Mouse (Mus musculus) stomach, embryonic 15.5 days (tissue): ENCODE data around the gene Coq9. TPM values are rescaled to one million over a fixed set of nuclear protein-coding genes. Genes with fewer than 3 reads are reported as not detected.

Experiments used
- ATAC-seq: fragments of 200-750 bp; cut with Nextera tagmentation; 2 replicates; pipeline ENCODE4 v1.8.0; 2017; ENCODE audit warnings: low read depth, moderate number of reproducible peaks, moderate TSS enrichment; ENCODE audit not compliant: insufficient read depth, low FRiP score
- H3K27ac ChIP-seq: fragments of 300-500 bp; sonication (generic); 2 replicates; pipeline ENCODE4 v1.5.1; 2015; ENCODE audit warnings: mild to moderate bottlenecking, inconsistent platforms
- H3K27me3 ChIP-seq: fragments of 300-500 bp; sonication (generic); replicated peaks from 2 replicates; pipeline ENCODE4 v1.6.1; 2015; ENCODE audit warnings: inconsistent platforms
- H3K36me3 ChIP-seq: fragments of 300-500 bp; sonication (generic); 2 replicates; pipeline ENCODE4 v1.6.1; 2015; ENCODE audit warnings: inconsistent platforms
- H3K4me1 ChIP-seq: fragments of 300-500 bp; sonication (generic); 2 replicates; pipeline ENCODE4 v1.6.1; 2015; ENCODE audit warnings: inconsistent platforms
- H3K4me2 ChIP-seq: fragments of 300-500 bp; sonication (generic); 2 replicates; pipeline ENCODE4 v1.6.1; 2015; ENCODE audit warnings: mild to moderate bottlenecking, inconsistent platforms
- H3K4me3 ChIP-seq: fragments of 300-500 bp; sonication (generic); replicated peaks from 2 replicates; pipeline ENCODE4 v1.5.1; 2015; ENCODE audit warnings: inconsistent platforms
- H3K9ac ChIP-seq: fragments of 300-500 bp; sonication (generic); 2 replicates; pipeline ENCODE4 v1.6.1; 2015; ENCODE audit warnings: inconsistent platforms
- H3K9me3 ChIP-seq: fragments of 300-500 bp; sonication (generic); 2 replicates; pipeline ENCODE4 v1.6.1; 2016; ENCODE audit warnings: inconsistent platforms
- WGBS: fragments of 180-500 bp; shearing (Covaris S2); methylation state at CpG from one replicate; pipeline ENCODE4 v1.1.7; 2015; 5-methylcytosine and 5-hydroxymethylcytosine counted together
- polyA plus RNA-seq: library from polyadenylated mRNA; unstranded; fragments of >200 nt; fragmentation: Nextera tagmentation; extraction: Ambion mirVana; gene quantifications from 2 replicates; pipeline ENCODE4 v1.2.1, GENCODE M21; 2015

Gene Coq9
- polyA plus RNA-seq, 1 experiment from 2014 or later, result 75.8 TPM

- 88% methylated on average over 2 of the region's 2 CpGs for WGBS
Observed at GRCm38 (mm10) chr8:94872576-94872975, 34.5 kb downstream of the Coq9 start.

GRCm38 (mm10) chr8:94874358-94874757, 36.2 kb downstream of the Coq9 start:
- H3K4me3 ChIP-seq, result peak overlapping the region; percentile 61
- H3K4me2 ChIP-seq, result peak overlapping the region; percentile 93
- 12% methylated on average over 6 of the region's 6 CpGs for WGBS
- no peaks in the 10 kb centered on the region for H3K9me3 ChIP-seq
- H3K9ac ChIP-seq, result no peak overlapping the region
- H3K36me3 ChIP-seq, result no peaks in the 10 kb centered on the region
- H3K27me3 ChIP-seq, result 0 out of 2 replicates have a peak, but pooled peaks cover 5% of the 10 kb centered on the region
- H3K4me1 ChIP-seq, result peaks cover 56% of the 10 kb centered on the region
- H3K27ac ChIP-seq, result no peak overlapping the region
- ATAC-seq, result 0 out of 2 replicates have a peak, but pooled peaks have one; percentile 19

More at GRCm38 (mm10) chr8:94872576-94872975, 34.5 kb downstream of the Coq9 start:
- H3K27ac ChIP-seq, result peak overlapping the region; percentile 82; the same call in 1 of the 2 replicates
- no peak overlapping the region for H3K4me3 ChIP-seq
- ATAC-seq, result no peak
- no peaks in the 10 kb centered on the region for H3K9me3 ChIP-seq
- H3K9ac ChIP-seq, result no peak overlapping the region
- H3K4me2 ChIP-seq, result peak overlapping the region; percentile 86
- H3K36me3 ChIP-seq, result 0 out of 2 replicates have a peak, but pooled peaks cover under 1% of the 10 kb centered on the region
- H3K4me1 ChIP-seq, result peaks cover 62% of the 10 kb centered on the region
- 0 out of 2 replicates have a peak, but pooled peaks cover 5% of the 10 kb centered on the region for H3K27me3 ChIP-seq

GRCm38 (mm10) chr8:94875096-94875870, 37.2 kb downstream of the Coq9 start:
- Histone ChIP-seq H3K4me2 (peak overlapping the region; percentile 93), H3K4me1 (peaks cover 46% of the 10 kb centered on the region), H3K27ac (peak overlapping the region; percentile 71), H3K36me3 (no peaks in the 10 kb centered on the region), H3K9ac (peak overlapping the region; percentile 73; the same call in 1 of the 2 replicates), H3K27me3 (0 out of 2 replicates have a peak, but pooled peaks cover 5% of the 10 kb centered on the region), H3K4me3 (peak overlapping the region; percentile 61), H3K9me3 (no peaks in the 10 kb centered on the region)
- no peak for ATAC-seq
- WGBS, result 20% methylated on average over 17 of the region's 17 CpGs

- WGBS, result 0% methylated on average over 16 of the region's 20 CpGs
- H3K36me3 ChIP-seq, result no peaks in the 10 kb centered on the region
- H3K9ac ChIP-seq, result peak overlapping the region; percentile 73
- peak overlapping the region; percentile 93 for H3K4me2 ChIP-seq
- H3K27me3 ChIP-seq, result 0 out of 2 replicates have a peak, but pooled peaks cover 5% of the 10 kb centered on the region
- H3K4me1 ChIP-seq, result peaks cover 41% of the 10 kb centered on the region
- H3K27ac ChIP-seq, result peak overlapping the region; percentile 71
- peak overlapping the region; percentile 61 for H3K4me3 ChIP-seq
- ATAC-seq, result 0 out of 2 replicates have a peak, but pooled peaks have one; percentile 1
- no peaks in the 10 kb centered on the region for H3K9me3 ChIP-seq
Observed at GRCm38 (mm10) chr8:94875871-94876150, 37.7 kb downstream of the Coq9 start.

GRCm38 (mm10) chr8:94876197-94876730, 38.1 kb downstream of the Coq9 start, which contains the start of gene Dok4:
TSS of gene Dok4 (minus strand) at chr8:94876330.
- under 1% methylated on average over 33 of the region's 37 CpGs for WGBS

GRCm38 (mm10) chr8:94876820-94877219, 38.7 kb downstream of the Coq9 start:
- Histone ChIP-seq H3K9me3 (no peaks in the 10 kb centered on the region), H3K27ac (0 out of 2 replicates have a peak overlapping the region, but pooled peaks have one; percentile 40), H3K27me3 (0 out of 2 replicates have a peak, but pooled peaks cover 5% of the 10 kb centered on the region), H3K9ac (no peak overlapping the region), H3K36me3 (no peaks in the 10 kb centered on the region), H3K4me2 (peak overlapping the region; percentile 93; the same call in 1 of the 2 replicates), H3K4me1 (peaks cover 33% of the 10 kb centered on the region), H3K4me3 (no peak overlapping the region)
- ATAC-seq, result no peak
- 35% methylated on average over 3 of the region's 3 CpGs for WGBS

More at GRCm38 (mm10) chr8:94876197-94876730, 38.1 kb downstream of the Coq9 start, which contains the start of gene Dok4:
- Histone ChIP-seq H3K4me3 (peak within 1 kb of the TSS; percentile 61), H3K9me3 (no peaks in the 10 kb centered on the region), H3K36me3 (no peaks in the 10 kb centered on the region), H3K4me1 (peaks cover 38% of the 10 kb centered on the region), H3K9ac (peak within 1 kb of the TSS; percentile 73), H3K27me3 (0 out of 2 replicates have a peak, but pooled peaks cover 5% of the 10 kb centered on the region), H3K27ac (peak within 1 kb of the TSS; percentile 71), H3K4me2 (peak within 1 kb of the TSS; percentile 93)
- peak; percentile 74 for ATAC-seq

GRCm38 (mm10) chr8:94880742-94881141, 42.6 kb downstream of the Coq9 start:
- H3K9ac ChIP-seq, result no peak overlapping the region
- no peak overlapping the region for H3K27ac ChIP-seq
- no peaks in the 10 kb centered on the region for H3K27me3 ChIP-seq
- 67% methylated on average over 4 of the region's 4 CpGs for WGBS
- no peak for ATAC-seq
- H3K4me2 ChIP-seq, result no peak overlapping the region
- H3K4me3 ChIP-seq, result no peak overlapping the region
- peaks cover 8% of the 10 kb centered on the region for H3K4me1 ChIP-seq
- no peaks in the 10 kb centered on the region for H3K36me3 ChIP-seq
- no peaks in the 10 kb centered on the region for H3K9me3 ChIP-seq

GRCm38 (mm10) chr8:94888383-94889036, 50.4 kb downstream of the Coq9 start:
- no peaks in the 10 kb centered on the region for H3K36me3 ChIP-seq
- no peaks in the 10 kb centered on the region for H3K9me3 ChIP-seq
- WGBS, result 26% methylated on average over 14 of the region's 14 CpGs
- ATAC-seq, result peak; percentile 27; the same call in 1 of the 2 replicates
- no peak overlapping the region for H3K4me2 ChIP-seq
- no peaks in the 10 kb centered on the region for H3K4me1 ChIP-seq
- no peaks in the 10 kb centered on the region for H3K27me3 ChIP-seq
- H3K27ac ChIP-seq, result no peak overlapping the region
- H3K9ac ChIP-seq, result no peak overlapping the region
- no peak overlapping the region for H3K4me3 ChIP-seq

- peak; percentile 30; the same call in 1 of the 2 replicates for ATAC-seq
- Histone ChIP-seq H3K9me3 (no peaks in the 10 kb centered on the region), H3K9ac (no peak overlapping the region), H3K4me3 (no peak overlapping the region), H3K27ac (no peak overlapping the region; the same call in 1 of the 2 replicates), H3K4me2 (no peak overlapping the region), H3K36me3 (no peaks in the 10 kb centered on the region), H3K4me1 (0 out of 2 replicates have a peak, but pooled peaks cover 2% of the 10 kb centered on the region), H3K27me3 (no peaks in the 10 kb centered on the region)
- WGBS, result 40% methylated on average over 2 of the region's 2 CpGs
Observed at GRCm38 (mm10) chr8:94892917-94893316, 54.8 kb downstream of the Coq9 start.

- H3K27ac ChIP-seq, result peak overlapping the region; percentile 44
- H3K9ac ChIP-seq, result no peak overlapping the region
- peak; percentile 94 for ATAC-seq
- no peaks in the 10 kb centered on the region for H3K27me3 ChIP-seq
- 0 out of 2 replicates have a peak overlapping the region, but pooled peaks have one; percentile 19 for H3K4me3 ChIP-seq
- H3K4me1 ChIP-seq, result peaks cover 31% of the 10 kb centered on the region
- 0 out of 2 replicates have a peak, but pooled peaks cover 5% of the 10 kb centered on the region for H3K36me3 ChIP-seq
- peak overlapping the region; percentile 46 for H3K4me2 ChIP-seq
- no peaks in the 10 kb centered on the region for H3K9me3 ChIP-seq
- 10% methylated on average over 11 of the region's 11 CpGs for WGBS
Observed at GRCm38 (mm10) chr8:94899262-94899661, 61.1 kb downstream of the Coq9 start.

- no peak overlapping the region for H3K4me3 ChIP-seq
- 19% methylated on average over 6 of the region's 6 CpGs for WGBS
- H3K36me3 ChIP-seq, result peaks cover 5% of the 10 kb centered on the region; the same call in 1 of the 2 replicates
- no peak for ATAC-seq
- H3K9ac ChIP-seq, result no peak overlapping the region
- peaks cover 34% of the 10 kb centered on the region for H3K4me1 ChIP-seq
- peak overlapping the region; percentile 51; the same call in 1 of the 2 replicates for H3K27ac ChIP-seq
- peak overlapping the region; percentile 4; the same call in 1 of the 2 replicates for H3K4me2 ChIP-seq
- no peaks in the 10 kb centered on the region for H3K9me3 ChIP-seq
- no peaks in the 10 kb centered on the region for H3K27me3 ChIP-seq
Observed at GRCm38 (mm10) chr8:94900617-94901016, 62.5 kb downstream of the Coq9 start.
